Mouse (Mus musculus) cerebellum, adult 2 months (tissue): ENCODE measurements around the gene Tspan14. TPM values are rescaled to one million over a fixed set of nuclear protein-coding genes. Genes with fewer than 3 reads are reported as not detected.

ENCODE experiments used
- DNase-seq, 2 experiments: peaks; one replicate each; pipeline ENCODE4 v3.0.0; 2021
- H3K27ac ChIP-seq: fragments of 200-500 bp; 2 replicates; pipeline ENCODE4 v1.5.1; 2012; ENCODE audit warnings: low read length, control low read depth, inconsistent platforms; ENCODE audit not compliant: insufficient read depth
- H3K27me3 ChIP-seq: fragments of 200-500 bp; 2 replicates; pipeline ENCODE4 v1.6.1; 2012; ENCODE audit warnings: inconsistent platforms, mild to moderate bottlenecking, low read length, moderate library complexity; ENCODE audit not compliant: control insufficient read depth, insufficient read depth
- H3K4me1 ChIP-seq: fragments of 200-500 bp; 2 replicates; pipeline ENCODE4 v1.6.1; 2011; ENCODE audit warnings: low read length; ENCODE audit not compliant: control insufficient read depth, insufficient read depth
- H3K4me3 ChIP-seq: fragments of 200-500 bp; replicated peaks from 2 replicates; pipeline ENCODE3; 2011; ENCODE audit warnings: mild to moderate bottlenecking, low read depth, low read length, control low read depth; ENCODE audit not compliant: insufficient read depth
- CTCF ChIP-seq: fragments of 200-500 bp; IDR thresholded peaks from 2 replicates; pipeline ENCODE4 v1.5.1; 2011; ENCODE audit warnings: low read depth, mild to moderate bottlenecking, control low read depth, low read length, moderate library complexity, borderline replicate concordance; ENCODE audit not compliant: insufficient read depth
- POLR2A ChIP-seq: fragments of 200-500 bp; IDR thresholded peaks from 2 replicates; pipeline ENCODE4 v1.6.1; 2011; ENCODE audit warnings: low read length, control low read depth, borderline replicate concordance; ENCODE audit not compliant: insufficient read depth
- WGBS: fragments of 180-500 bp; shearing (Covaris S2); methylation state at CpG from one replicate; pipeline ENCODE4 v1.1.7; 2018; 5-methylcytosine and 5-hydroxymethylcytosine counted together
- polyA plus RNA-seq: library from polyadenylated mRNA; depleted of rRNA; stranded (reverse); fragments of >200 nt; gene quantifications from 2 replicates; pipeline ENCODE4 v1.2.3, GENCODE M21; 2012

Gene Tspan14
- polyA plus RNA-seq, 1 experiment: 39.6 TPM

DNA sequence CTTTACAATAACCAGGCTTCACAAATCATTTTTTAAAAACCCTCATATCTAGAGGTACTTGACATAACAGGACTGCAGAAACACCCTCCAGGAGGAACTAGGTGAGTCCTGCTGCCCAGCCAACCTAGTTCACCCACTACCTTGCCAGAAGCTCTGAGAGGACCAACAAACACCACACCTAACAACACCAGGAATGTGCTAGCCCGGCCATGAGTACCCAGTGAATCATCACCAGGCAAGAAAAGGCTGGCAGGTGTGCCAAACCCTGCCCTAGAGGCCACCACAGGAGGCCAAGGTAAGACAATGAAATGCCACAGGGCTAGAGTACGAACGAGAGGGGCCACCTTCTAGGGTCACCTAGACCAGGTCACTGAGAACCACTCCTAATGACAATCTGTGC, 29.6 kb upstream of the Tspan14 start:
- DNase-seq: no peak
- Histone ChIP-seq H3K27ac (no peak overlapping the region), H3K4me1 (no peaks in the 10 kb centered on the region), H3K4me3 (no peak overlapping the region), H3K27me3 (no peaks in the 10 kb centered on the region)
- TF ChIP-seq CTCF: no peak
- no peak for TF ChIP-seq POLR2A
- WGBS: 77% methylated on average over 3 of the region's 3 CpGs

DNA sequence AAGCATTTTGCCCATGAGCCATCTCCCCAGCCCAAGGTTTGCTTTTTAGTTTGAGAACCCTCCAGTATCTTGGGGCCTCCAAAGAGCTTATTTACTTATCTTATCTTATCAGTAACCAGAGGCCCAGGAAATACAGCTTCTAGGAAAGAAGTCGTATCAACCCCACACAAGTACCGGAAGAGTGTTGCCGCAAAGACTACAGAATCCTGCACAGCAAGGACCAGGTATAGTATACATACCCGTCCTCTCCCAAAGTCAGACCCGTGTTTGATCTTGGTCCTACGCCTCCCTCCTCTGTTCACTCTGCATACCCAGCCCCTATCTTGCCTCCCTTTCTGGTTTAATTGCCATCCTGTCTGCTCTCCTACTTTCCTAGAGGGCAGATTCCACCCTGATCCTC, 25.9 kb upstream of the Tspan14 start:
- DNase-seq: no peak
- Histone ChIP-seq H3K4me1 (no peaks in the 10 kb centered on the region), H3K4me3 (no peak overlapping the region), H3K27me3 (no peaks in the 10 kb centered on the region), H3K27ac (no peak overlapping the region)
- no peak for TF ChIP-seq POLR2A
- no peak for TF ChIP-seq CTCF
- WGBS: 91% methylated on average over 6 of the region's 6 CpGs

DNA sequence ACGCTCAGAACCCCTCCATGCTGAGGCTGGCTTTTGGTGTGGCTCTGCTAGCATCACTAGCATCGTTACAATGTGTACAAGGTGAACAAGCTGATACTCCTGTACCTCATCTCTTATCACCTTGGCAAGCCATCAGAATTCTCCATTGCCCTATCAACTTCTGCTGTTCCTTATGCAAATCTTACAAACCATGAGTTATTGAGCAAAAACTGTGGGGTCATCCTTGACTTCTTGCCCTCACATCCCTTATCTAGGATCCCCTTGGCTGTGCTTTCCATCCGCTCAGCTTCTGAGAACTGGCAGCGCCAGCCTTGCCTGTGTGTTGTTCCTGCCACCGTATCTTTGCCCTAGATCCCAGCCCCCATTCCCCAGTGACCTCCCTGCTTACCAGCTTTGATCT, 22.2 kb upstream of the Tspan14 start:
- Histone ChIP-seq H3K27me3 (no peaks in the 10 kb centered on the region), H3K27ac (no peak overlapping the region), H3K4me3 (no peak overlapping the region), H3K4me1 (no peaks in the 10 kb centered on the region)
- WGBS: 89% methylated on average over 5 of the region's 5 CpGs
- DNase-seq: no peak
- TF ChIP-seq CTCF: no peak
- no peak for TF ChIP-seq POLR2A

- Histone ChIP-seq H3K4me1 (no peaks in the 10 kb centered on the region), H3K4me3 (no peak overlapping the region), H3K27ac (no peak overlapping the region), H3K27me3 (no peaks in the 10 kb centered on the region)
- 82% methylated on average over 2 of the region's 2 CpGs for WGBS
- no peak for DNase-seq
- TF ChIP-seq POLR2A (no peak), CTCF (no peak)
These were observed 20.6 kb upstream of the Tspan14 start for GRCm38 (mm10) chr14:40987184-40987583.

DNA sequence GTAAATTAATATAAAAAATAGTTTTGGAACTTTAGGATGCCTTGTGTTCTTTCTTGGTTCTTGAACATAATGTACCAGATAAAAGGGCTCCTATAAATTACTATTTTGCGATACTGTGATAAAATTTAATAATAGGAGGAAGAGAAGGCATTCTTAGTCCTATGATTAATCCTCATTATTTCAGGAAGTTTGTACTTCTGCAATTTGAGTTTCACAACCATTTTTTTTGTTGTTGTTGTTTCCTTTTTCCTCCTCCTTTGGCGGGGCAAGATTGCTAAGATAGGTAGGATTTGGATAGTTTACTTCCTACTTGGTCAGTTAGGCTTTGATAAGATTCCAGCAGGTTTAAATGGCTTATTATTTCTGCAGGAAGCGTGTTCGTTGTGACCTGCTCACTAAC, 19.0 kb upstream of the Tspan14 start:
- no peak overlapping the region for H3K4me3 ChIP-seq
- H3K27ac ChIP-seq: no peak overlapping the region
- 91% methylated on average over 4 of the region's 4 CpGs for WGBS
- H3K27me3 ChIP-seq: no peaks in the 10 kb centered on the region
- no peak for DNase-seq
- no peaks in the 10 kb centered on the region for H3K4me1 ChIP-seq
- TF ChIP-seq POLR2A (no peak), CTCF (no peak)

DNA sequence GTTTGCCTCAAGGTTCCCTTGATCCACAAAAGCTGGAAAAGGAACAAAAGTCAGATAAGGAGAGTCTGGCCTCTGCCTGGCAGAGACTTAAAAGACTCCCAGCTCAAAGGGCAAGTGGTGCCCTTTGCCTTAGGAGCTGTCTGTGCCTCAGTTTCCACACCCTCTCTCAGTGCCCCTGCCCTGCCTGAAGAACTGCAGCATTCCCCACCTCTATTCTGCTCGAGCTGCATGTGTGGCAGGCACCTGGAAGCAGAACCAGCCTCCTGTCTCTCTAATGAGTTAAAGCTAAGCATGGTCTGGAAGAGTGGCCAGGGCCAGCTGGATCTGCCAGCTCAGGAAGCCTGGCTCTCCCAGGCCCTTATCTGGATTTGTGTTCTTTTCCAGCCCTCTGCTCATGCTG, 13.1 kb upstream of the Tspan14 start:
- H3K27ac ChIP-seq: no peak overlapping the region
- 57% methylated on average over 1 of the region's 1 CpGs for WGBS
- no peak for TF ChIP-seq CTCF
- TF ChIP-seq POLR2A: no peak
- no peak for DNase-seq
- no peaks in the 10 kb centered on the region for H3K27me3 ChIP-seq
- H3K4me3 ChIP-seq: no peak overlapping the region
- H3K4me1 ChIP-seq: no peaks in the 10 kb centered on the region

DNA sequence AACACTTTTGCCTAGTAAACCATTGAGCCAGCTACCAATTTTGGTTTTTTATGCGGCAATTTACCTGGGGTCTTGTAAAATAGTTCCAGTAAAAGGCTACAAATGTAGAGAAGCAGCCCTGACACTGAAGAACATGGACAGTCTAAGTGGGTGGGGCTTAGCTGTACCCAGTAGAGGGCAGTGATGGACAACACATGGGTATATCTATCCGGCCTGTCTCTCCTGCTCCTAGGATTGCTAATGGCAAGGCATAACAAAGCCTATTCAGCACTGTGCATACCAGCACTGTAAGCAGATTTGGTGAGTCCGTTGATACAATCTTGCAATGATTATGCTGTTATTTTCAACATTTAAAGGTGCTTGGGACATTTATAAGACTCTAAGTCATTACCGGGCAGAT, 12.4 kb upstream of the Tspan14 start:
- DNase-seq: peak; percentile 35 to 38
- 51% methylated on average over 4 of the region's 4 CpGs for WGBS
- no peak overlapping the region for H3K4me3 ChIP-seq
- no peaks in the 10 kb centered on the region for H3K4me1 ChIP-seq
- no peak overlapping the region for H3K27ac ChIP-seq
- no peaks in the 10 kb centered on the region for H3K27me3 ChIP-seq
- TF ChIP-seq CTCF (peak; percentile 65), POLR2A (no peak)

DNA sequence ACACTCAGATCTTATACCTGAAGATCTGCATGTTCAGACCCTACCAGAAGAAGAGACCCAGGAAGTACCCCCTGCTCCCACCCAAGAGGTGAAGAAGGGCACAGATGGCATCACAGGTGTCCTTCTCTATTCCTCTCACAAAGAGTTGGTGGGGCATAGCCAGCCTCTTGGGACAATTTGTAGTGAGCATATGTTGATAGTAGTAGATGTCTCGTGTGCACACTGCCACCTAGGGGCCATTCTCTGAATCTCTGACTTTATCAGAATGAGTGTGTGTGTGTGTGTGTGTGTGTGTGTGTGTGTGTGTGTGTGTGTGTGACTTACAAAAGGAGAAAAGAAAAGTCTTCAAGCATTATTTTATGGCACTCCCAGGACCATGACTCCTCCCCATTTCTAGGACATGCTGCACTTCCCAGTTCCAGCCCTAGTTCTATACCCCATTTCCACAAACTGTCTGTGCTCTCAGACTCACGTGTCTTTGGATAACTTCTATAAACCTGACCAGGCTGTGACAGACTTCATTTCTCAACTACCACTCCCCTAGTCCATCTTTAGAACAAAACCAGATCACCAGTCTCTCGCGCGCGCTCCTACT, 8.6 kb upstream of the Tspan14 start:
- WGBS: 78% methylated on average over 6 of the region's 6 CpGs
- DNase-seq: peak; percentile 61 to 66
- H3K4me3 ChIP-seq: no peak overlapping the region
- TF ChIP-seq CTCF (peak; percentile 61; the same call in 1 of the 2 replicates), POLR2A (no peak)
- H3K27me3 ChIP-seq: no peaks in the 10 kb centered on the region
- no peaks in the 10 kb centered on the region for H3K4me1 ChIP-seq
- H3K27ac ChIP-seq: no peak overlapping the region
